Mouse (Mus musculus): ENCODE measurements around the gene Arhgef17.

Gene Arhgef17

GRCm38 (mm10) chr7:100911791-100912190, 20.1 kb downstream of the Arhgef17 start:
- no peak for DNase-seq (ENCODE audit: low spot score)

- no peak for DNase-seq (ENCODE audit: low spot score)
Measured at GRCm38 (mm10) chr7:100911246-100911770, 20.6 kb downstream of the Arhgef17 start.

- peak; percentile 58 for DNase-seq (ENCODE audit: low spot score)
Measured at GRCm38 (mm10) chr7:100908567-100908966, 23.3 kb downstream of the Arhgef17 start.

GRCm38 (mm10) chr7:100908061-100908460, 23.8 kb downstream of the Arhgef17 start:
- no peak for DNase-seq (ENCODE audit: low spot score)

DNA sequence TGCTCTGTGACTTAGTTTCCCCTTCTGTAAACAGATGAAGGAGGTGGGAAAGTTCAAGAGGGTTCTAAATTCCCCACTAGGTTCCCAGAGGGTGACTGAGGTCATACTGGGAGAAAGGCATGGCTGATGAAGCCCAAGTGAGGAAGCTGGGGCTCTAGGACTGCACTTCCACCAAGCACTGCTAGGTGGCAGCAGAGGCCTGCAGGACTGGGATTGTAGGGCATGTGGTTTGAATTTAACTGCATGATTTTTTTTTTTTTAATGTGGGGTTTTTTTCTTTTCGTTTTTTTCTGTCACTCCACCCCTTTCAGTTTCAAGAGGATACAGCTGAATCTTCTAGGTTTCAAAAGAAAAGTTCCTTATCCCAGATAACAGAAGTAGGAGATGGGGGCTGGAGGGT, 24.7 kb downstream of the Arhgef17 start:
- DNase-seq (ENCODE audit: low spot score) = peak; percentile 85

GRCm38 (mm10) chr7:100906029-100906789, 25.7 kb downstream of the Arhgef17 start:
- DNase-seq (ENCODE audit: low spot score) = no peak

DNA sequence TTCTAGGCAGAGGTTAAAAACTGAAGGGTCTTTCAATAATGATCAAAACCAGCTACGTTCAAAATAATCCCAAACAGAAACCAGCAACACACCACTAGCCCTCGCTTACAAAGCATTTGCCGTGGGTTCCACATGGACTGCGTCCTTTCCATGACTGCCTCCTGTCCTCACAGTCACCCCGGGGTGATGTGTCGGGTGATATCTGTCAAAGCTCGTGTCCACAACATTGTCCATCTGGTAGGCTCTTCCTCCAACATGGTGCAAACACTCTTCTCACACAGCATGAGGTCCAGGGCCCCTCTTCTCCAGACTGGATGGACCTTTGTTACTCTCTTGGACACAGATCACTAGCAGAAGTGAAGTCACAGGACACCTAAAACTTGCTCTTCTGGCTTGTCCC, 26.9 kb downstream of the Arhgef17 start:
- no peak for DNase-seq (ENCODE audit: low spot score)

GRCm38 (mm10) chr7:100904612-100905011, 27.3 kb downstream of the Arhgef17 start:
- no peak for DNase-seq (ENCODE audit: low spot score)

DNA sequence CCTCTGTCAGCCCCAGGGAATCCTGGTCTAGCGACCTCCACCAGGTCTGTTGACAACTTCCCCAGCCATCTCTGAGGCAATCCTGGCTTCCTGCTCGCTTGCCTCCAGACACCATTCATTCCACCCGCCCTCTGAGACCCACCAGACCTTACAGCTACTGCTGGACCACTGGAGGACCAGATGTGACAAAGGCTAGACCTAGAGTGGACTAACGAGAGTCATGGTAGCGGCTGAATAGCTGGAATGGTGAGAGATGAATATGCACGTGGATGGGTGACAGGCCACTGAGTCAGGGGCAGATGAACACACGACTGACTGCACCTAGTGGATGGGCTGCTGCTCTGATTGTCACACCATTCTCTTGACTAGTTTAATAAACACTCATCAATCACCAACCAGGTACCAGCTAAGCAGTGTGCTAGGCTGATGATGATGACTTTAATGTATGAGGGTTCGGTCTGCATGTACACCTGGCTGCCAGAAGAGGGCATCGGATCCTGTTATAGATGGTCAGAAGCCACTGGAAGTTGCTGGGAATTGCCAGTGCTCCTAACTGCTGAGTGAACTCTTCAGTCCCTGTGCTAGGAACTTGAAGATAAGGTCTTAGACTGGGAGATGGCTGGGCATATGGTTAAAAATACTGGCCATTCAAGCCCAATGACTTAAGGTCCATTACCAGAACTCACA, 29.3 kb downstream of the Arhgef17 start:
- no peak for DNase-seq (ENCODE audit: low spot score)

- DNase-seq (ENCODE audit: low spot score) = no peak
Measured at GRCm38 (mm10) chr7:100897828-100898227, 34.1 kb downstream of the Arhgef17 start.

DNA sequence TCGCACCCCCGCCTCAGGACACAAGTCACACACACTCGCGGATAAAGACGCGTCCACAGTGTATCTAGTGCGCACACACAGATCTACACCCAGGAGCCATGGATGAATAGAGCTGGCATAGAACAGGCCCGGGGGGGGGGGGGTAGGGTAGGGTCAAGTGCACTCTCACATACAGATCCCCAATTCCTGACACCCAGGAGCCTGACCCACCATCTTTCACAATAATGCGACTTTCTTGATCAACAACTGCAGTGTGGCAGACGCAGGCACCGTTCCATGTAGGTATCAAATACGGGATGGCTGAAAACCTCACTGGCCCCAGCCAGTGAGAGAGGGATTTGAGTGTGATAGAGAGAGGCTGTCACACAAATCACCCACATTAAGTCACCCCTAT, 37.1 kb downstream of the Arhgef17 start:
- DNase-seq (ENCODE audit: low spot score) = no peak

GRCm38 (mm10) chr7:100894057-100894832, 37.7 kb downstream of the Arhgef17 start:
- no peak for DNase-seq (ENCODE audit: low spot score)

DNA sequence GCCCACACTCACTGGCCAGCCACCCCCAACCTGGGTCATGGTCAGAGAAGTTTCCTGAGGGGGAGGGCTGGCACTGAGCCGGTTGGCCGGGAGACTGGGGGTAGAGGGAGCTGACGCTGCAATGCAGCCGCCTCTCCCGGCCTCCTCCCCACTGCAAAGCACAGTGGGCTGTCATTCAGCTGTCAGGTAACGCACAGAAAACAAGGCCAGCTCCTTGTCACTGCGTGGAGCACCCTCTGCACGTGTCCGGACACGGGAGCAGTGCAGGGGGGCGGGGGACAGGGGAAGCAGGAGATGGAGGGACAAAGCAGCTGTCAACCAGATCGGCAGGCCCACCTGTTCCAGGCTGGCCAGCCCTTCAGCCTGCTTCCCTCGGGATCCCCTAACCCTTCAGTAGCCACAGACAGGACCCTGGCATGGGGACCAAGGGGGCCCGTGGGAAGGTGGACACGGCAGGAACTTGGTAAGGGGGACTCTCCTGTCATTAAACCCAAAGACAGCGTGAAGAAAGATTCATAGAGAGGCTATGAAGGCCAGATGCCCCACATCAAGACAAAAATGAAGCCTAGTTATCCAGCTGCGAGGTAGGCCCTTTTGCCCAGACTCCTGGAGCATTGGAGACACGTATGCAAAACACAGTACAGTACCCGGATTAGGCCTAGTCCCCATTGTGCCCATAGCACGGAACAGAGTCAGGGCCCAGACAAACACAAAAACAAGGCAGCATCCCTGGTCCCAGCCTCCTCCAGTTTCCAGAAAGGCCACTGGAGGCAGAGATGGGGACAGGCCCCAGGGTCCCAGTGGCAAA, 38.5 kb downstream of the Arhgef17 start:
- no peak for DNase-seq (ENCODE audit: low spot score)

GRCm38 (mm10) chr7:100886535-100886934, 45.4 kb downstream of the Arhgef17 start:
- DNase-seq (ENCODE audit: low spot score) = peak; percentile 44

DNA sequence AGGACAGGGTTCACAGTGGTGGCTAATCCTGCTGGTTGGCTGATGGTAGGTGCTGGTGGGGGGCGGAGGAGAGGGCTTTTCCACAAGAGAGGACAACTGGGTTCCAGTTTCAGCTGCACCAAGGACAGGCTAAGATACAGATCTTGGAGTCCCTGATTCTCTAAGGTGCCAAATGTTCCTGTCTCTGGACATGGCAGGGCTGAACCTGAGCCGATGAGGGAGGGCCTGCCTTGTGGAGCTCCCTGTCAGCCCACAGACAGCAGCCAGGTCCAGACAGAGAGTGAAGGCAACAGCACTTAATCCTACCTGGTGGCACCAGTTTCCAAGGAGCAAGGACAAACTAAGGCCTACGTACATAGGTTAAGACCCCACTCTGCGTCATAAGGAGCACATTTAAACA, 47.4 kb downstream of the Arhgef17 start:
- DNase-seq (ENCODE audit: low spot score) = no peak

DNA sequence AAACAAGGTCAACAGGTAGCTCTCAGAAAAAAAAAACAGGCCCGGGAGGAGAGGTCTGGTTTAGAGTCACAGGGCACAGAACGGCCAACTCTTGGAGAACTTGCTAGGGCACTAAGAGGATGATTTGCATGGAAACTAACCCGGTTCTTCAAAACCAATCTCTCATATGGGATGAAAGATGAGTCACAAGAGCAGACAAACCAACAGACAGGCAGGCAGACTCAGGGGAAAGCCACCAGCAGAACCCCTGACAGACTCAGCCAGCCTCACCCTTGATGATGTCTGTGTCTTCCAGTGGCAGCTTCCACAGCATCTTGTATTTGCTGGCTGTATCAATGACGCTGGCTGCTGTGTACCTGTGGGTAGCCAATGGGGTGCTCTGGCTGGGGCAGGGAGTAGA, 50.0 kb downstream of the Arhgef17 start:
- DNase-seq (ENCODE audit: low spot score) = no peak

GRCm38 (mm10) chr7:100881531-100881930, 50.4 kb downstream of the Arhgef17 start:
- no peak for DNase-seq (ENCODE audit: low spot score)

DNA sequence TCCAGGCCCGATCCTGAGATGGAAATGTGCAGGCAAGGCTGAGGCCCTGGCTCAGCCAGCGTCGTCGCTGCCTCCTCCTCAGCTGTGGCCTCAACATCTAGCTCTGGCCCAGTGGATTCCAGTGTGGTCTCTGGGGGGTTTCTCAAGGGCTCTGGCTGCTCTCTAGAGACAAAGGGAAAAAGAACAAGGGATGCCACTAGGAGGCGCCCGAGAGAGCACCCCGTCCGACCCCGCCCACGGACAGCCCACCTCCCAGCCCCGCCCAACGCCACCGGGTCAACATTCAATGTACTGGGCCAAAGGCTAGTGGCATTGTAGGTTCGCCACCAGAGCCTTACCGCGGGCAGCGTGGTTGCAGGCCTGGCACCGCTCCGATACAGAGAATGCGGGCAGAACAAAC, 52.3 kb downstream of the Arhgef17 start:
- peak; percentile 84 for DNase-seq (ENCODE audit: low spot score)

- DNase-seq (ENCODE audit: low spot score) = no peak
Measured at GRCm38 (mm10) chr7:100876771-100877170, 55.1 kb downstream of the Arhgef17 start.

DNA sequence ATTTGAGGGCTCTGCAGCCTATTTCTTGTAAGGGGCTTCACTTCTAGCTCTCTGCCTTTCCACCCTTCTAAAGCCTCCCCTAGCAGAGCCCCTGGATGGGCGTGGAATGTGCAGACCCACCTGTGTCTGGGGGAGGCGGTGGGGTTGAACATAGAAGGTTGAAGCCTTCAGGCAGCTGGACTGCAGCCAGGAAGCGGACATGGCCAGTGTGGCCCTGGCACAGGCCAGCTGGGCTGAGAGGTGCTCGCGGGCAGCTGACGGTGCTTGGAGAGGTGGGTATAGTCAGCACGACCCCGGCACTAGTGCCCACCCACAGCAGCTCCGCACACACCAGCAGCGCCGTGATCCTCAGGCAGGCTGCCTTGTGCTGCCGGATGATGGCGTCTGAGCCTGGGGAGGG, 55.6 kb downstream of the Arhgef17 start:
- no peak for DNase-seq (ENCODE audit: low spot score)

DNA sequence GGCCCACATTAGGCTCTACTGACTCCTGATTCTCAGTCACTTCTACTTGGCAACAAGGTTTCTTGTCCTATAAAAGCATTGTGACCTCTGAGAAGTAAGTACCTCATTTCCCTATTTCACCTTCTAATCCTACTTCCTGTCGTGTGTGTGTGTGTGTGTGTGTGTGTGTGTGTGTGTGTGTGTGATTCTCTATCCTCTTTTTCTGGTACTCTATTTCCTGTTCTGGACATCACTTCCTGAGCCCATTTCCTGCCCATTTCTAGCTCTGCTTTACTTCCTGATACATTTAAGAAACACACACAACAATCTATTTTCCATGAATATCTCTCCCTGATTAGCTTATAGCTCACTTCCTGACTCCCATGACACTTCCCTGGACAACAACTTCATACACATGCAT, 56.1 kb downstream of the Arhgef17 start:
- DNase-seq (ENCODE audit: low spot score) = no peak

DNA sequence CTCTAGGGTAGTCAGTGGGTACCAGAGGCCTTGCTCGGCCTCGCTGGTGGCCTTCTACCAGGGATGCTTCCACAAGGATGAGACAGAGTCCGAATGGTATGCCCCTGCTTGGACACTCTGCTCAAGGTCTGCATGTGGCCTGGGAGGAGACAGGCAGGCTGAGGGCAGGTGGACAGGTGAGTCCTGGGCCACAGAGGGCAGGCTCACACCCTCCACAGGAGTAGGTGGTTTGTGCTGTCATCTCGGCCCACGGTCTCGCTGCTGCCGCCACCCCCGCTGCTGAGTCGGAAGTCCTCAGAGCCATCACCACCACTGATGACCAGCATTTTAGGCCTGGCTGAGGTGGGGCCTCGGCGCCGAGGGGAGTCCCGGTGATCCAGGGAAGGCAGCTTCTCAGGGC, 58.7 kb downstream of the Arhgef17 start:
- no peak for DNase-seq (ENCODE audit: low spot score)

Data from urinary bladder, postnatal 14 days (tissue).